Mouse (Mus musculus): ENCODE measurements around the gene Fam243. TPM values are rescaled to one million over a fixed set of nuclear protein-coding genes. Genes with fewer than 3 reads are reported as not detected.
A peak's percentile ranks its signal among the peaks of the same experiment; 100 is the strongest.

Fam243 gene
- polyA plus RNA-seq, 1 experiment from 2014 or later = not detected

DNA sequence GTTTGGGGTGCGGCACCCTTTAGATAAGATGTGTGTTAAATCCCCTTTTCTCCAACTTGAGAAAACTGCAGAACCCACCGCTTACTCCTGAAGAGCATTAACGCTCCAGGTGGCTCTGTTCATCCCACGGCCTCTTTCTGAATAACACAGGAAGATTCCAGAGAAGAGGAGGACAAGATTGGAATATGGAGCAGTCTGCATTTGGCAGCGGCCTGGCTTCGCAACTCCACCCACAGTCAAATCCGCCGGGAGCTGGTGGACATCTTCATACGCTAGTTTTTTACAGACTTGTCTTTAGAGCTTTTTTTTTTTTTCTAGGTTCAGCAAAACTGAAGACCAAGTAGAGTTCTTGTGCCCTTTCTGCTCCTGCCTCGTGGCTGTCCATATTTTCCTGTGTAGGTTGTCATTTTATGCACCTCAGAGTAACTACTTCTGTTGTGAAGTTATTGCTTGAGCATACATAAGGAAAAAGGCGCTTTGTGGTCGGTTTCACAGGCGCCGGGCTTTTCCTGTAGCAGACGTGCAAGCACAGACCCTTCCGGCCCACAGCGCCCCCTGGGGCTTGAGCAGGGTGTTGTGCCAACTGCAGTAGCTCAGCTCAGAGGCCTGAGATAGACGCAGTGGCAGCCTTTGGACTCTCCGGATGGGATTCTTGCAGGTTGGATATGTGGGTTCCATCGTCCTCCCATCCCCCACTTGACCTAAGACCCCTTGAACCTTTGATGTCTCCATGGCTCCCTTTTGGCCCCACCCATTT is 1.7 kb downstream of the Fam243 start:
- Histone ChIP-seq H3K36me3 (replicated peaks) (no peaks in the 10 kb centered on the region), H3K4me1 (replicated peaks) (no peaks in the 10 kb centered on the region), H3K27me3 (no peaks in the 10 kb centered on the region), H3K9ac (no peak overlapping the region), H3K9me3 (replicated peaks) (no peaks in the 10 kb centered on the region), H3K4me2 (no peak overlapping the region), H3K27ac (replicated peaks) (no peak overlapping the region), H3K4me3 (replicated peaks) (no peak overlapping the region)
- WGBS (ENCODE audit: insufficient replicate concordance) = 40% methylated on average over 20 of the region's 20 CpGs
- no peak for ATAC-seq (ENCODE audit: insufficient read depth)

DNA sequence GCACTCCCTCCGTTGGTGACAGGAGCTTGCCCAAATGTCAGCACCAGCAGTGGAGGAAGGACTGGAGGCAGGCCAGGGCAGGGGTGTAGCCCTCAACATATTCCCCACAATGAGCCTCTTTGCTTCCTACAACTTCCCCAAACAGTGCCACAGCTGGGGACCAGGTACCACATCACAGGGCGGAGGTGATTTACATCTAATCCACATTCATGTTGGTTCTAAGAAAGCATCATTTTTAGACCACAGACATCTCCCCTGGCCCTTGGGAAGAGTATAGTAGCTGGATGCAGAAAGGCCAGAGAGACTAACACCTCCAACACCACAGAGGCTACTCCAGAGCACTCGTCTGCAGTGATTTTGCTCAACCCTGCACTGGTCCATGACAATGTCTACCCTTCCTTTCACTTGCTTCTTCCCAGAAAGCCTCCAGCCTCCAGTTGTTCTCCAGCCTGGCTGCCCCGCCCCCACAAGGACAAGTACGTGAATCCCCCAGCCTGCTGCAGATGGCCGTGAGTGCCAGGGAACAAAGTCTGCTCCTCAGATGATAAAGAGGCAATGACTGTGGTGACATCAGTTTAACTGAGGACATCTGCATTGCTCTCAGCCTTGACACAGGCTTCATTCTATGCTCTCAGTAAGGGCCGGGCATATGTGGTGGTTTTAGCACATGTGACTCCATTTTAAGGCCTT is 5.0 kb downstream of the Fam243 start:
- no peaks in the 10 kb centered on the region for H3K4me1 ChIP-seq (replicated peaks)
- no peak overlapping the region for H3K9ac ChIP-seq
- no peak overlapping the region for H3K4me3 ChIP-seq (replicated peaks)
- ATAC-seq (ENCODE audit: insufficient read depth) = no peak
- H3K36me3 ChIP-seq (replicated peaks) = no peaks in the 10 kb centered on the region
- 61% methylated on average over 7 of the region's 7 CpGs for WGBS (ENCODE audit: insufficient replicate concordance)
- no peaks in the 10 kb centered on the region for H3K27me3 ChIP-seq
- H3K4me2 ChIP-seq = no peak overlapping the region
- no peaks in the 10 kb centered on the region for H3K9me3 ChIP-seq (replicated peaks)
- no peak overlapping the region for H3K27ac ChIP-seq (replicated peaks)

DNA sequence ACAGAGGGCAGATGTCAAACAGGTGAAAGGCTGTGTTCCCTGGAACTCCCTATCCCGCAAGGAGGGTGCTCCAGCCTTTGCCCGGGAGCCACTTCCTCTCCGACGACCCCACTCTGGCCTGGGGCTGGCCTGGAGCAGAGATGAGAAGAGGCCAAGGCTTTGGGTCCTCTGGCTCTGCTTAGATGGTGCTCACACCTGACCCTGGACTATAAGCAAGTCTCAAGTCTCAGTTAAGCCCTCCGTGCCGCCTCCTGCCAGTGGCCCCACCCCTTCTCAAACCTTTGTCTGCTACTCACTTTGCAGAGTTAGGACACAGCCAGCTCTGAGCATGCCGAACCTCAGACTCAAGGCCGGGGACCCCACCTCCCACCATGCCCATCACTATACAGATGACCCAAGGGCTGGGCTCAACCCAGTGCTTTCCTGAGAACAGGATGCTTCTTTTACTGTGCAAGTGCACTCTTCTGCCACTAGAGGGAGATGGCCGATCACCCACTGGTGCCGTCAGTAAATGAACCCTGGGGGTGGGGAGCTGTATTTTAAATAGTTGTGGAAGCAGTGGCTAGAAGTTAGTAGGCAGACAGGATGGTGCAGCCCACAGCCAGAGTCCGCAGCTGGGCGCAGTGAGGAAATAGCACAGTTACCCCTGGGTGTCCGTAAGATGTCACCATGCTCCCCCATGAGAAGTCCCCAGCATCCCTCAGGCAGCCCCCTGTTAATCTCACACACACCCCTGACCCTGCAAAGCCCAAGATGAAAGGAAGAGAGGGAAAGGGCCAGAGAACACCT is 7.1 kb downstream of the Fam243 start:
- Histone ChIP-seq H3K27ac (replicated peaks) (no peak overlapping the region), H3K4me2 (no peak overlapping the region), H3K36me3 (replicated peaks) (no peaks in the 10 kb centered on the region; the same call in 1 of the 2 replicates), H3K27me3 (no peaks in the 10 kb centered on the region), H3K4me1 (replicated peaks) (no peaks in the 10 kb centered on the region), H3K9me3 (replicated peaks) (no peaks in the 10 kb centered on the region), H3K9ac (no peak overlapping the region), H3K4me3 (replicated peaks) (no peak overlapping the region)
- peak; percentile 25; the same call in 1 of the 2 replicates for ATAC-seq (ENCODE audit: insufficient read depth)
- 42% methylated on average over 13 of the region's 13 CpGs for WGBS (ENCODE audit: insufficient replicate concordance)

DNA sequence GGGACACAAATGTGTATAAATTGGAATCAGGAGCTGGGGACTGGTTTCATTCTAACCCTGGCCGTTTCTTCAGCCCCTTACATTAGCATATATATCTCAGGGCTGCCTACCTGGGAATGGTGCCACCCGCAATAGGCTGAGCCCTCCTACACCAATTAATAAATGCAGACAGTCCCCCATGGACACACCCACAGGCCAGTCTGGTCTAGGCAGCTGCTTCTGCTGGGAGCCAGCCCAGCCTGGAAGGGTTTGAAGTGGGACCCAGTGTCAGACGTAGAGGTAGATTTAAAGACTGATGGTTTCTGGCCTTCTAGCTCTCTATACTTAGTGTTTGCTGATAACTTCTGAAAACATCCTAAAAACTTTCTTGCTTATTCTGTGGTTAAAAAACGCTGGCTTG is 12.1 kb downstream of the Fam243 start:
- no peaks in the 10 kb centered on the region for H3K9me3 ChIP-seq (replicated peaks)
- peaks cover 20% of the 10 kb centered on the region for H3K36me3 ChIP-seq (replicated peaks)
- no peak for ATAC-seq (ENCODE audit: insufficient read depth)
- WGBS (ENCODE audit: insufficient replicate concordance) = 69% methylated on average over 4 of the region's 4 CpGs
- no peaks in the 10 kb centered on the region for H3K4me1 ChIP-seq (replicated peaks)
- H3K27me3 ChIP-seq = no peaks in the 10 kb centered on the region
- no peak overlapping the region for H3K9ac ChIP-seq
- no peak overlapping the region for H3K4me3 ChIP-seq (replicated peaks)
- H3K4me2 ChIP-seq = no peak overlapping the region
- no peak overlapping the region for H3K27ac ChIP-seq (replicated peaks)

DNA sequence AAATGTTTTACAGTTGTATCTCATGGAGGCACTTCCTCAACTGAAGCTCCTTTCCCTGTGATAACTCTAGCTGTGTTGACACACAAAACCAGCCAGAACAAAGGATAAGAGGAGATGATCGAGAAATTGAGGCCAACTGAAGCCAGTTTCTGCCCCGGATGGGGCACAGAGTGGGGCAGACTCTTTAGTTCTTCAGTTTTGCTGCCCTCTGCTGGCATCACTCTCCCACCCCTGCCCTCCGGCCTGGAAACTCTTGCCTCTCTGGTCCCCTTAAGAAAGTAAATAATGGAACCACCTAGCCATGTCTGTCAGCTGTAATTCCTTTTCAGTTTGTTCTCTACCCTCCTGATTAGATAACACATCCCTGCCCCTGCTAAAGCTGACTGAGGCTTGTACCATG is 13.3 kb downstream of the Fam243 start:
- Histone ChIP-seq H3K27me3 (no peaks in the 10 kb centered on the region), H3K9ac (no peak overlapping the region), H3K27ac (replicated peaks) (no peak overlapping the region), H3K4me3 (replicated peaks) (no peak overlapping the region), H3K36me3 (replicated peaks) (peaks cover 20% of the 10 kb centered on the region), H3K9me3 (replicated peaks) (no peaks in the 10 kb centered on the region), H3K4me2 (no peak overlapping the region), H3K4me1 (replicated peaks) (peaks cover 8% of the 10 kb centered on the region)
- 51% methylated on average over 3 of the region's 3 CpGs for WGBS (ENCODE audit: insufficient replicate concordance)
- ATAC-seq (ENCODE audit: insufficient read depth) = no peak

DNA sequence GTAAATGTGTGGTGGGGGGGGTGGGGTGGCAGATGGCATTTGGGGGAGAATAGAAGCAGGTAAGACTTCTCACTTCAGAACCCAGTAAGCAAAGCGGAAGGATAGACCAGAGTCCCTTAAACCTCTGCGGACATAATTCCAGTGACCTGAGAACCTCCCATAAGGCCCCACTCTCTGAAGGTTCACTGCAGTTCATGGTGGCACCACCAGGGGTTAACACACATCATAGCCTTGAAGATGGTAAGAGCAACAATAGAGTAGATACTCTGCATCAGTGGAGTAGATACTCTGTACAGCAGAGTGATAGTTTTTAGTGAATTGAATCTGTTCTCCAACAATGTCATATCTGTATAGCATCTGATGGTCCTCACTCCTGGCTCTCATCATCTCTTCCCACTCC is 15.7 kb downstream of the Fam243 start:
- H3K27me3 ChIP-seq = no peaks in the 10 kb centered on the region
- H3K9ac ChIP-seq = no peak overlapping the region
- H3K4me2 ChIP-seq = no peak overlapping the region
- H3K4me3 ChIP-seq (replicated peaks) = no peak overlapping the region
- no peak for ATAC-seq (ENCODE audit: insufficient read depth)
- WGBS (ENCODE audit: insufficient replicate concordance) = 86% methylated on average over 2 of the region's 2 CpGs
- H3K9me3 ChIP-seq (replicated peaks) = no peaks in the 10 kb centered on the region
- H3K27ac ChIP-seq (replicated peaks) = no peak overlapping the region
- H3K4me1 ChIP-seq (replicated peaks) = peaks cover 27% of the 10 kb centered on the region
- peaks cover 20% of the 10 kb centered on the region for H3K36me3 ChIP-seq (replicated peaks)

DNA sequence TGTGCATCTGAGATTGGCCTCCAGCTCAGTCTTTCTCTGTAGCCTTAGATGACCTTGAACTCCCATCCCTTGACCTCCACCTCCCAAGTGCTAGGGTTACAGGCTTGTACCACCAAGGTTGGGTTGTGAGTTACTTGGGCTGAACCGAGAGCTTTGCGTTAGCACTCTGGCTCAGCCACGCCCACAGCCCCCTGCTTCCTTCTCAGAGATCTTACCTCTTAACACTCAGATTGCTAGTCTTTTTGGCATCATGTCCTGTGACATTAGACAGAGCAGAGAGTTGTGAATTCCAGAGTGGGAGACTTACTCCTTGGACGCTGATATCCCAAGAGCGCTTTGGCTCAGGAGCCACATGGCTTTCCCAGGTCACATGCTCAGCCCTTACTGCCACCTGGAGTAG is 18.7 kb downstream of the Fam243 start:
- H3K4me2 ChIP-seq = peak overlapping the region; percentile 88
- no peaks in the 10 kb centered on the region for H3K9me3 ChIP-seq (replicated peaks)
- peaks cover 31% of the 10 kb centered on the region for H3K4me1 ChIP-seq (replicated peaks)
- H3K9ac ChIP-seq = 0 out of 2 replicates have a peak overlapping the region, but pooled peaks have one; percentile 66
- H3K27me3 ChIP-seq = no peaks in the 10 kb centered on the region
- H3K27ac ChIP-seq (replicated peaks) = no peak overlapping the region
- no peak for ATAC-seq (ENCODE audit: insufficient read depth)
- peaks cover 20% of the 10 kb centered on the region for H3K36me3 ChIP-seq (replicated peaks)
- no peak overlapping the region for H3K4me3 ChIP-seq (replicated peaks)
- WGBS (ENCODE audit: insufficient replicate concordance) = 60% methylated on average over 5 of the region's 5 CpGs

DNA sequence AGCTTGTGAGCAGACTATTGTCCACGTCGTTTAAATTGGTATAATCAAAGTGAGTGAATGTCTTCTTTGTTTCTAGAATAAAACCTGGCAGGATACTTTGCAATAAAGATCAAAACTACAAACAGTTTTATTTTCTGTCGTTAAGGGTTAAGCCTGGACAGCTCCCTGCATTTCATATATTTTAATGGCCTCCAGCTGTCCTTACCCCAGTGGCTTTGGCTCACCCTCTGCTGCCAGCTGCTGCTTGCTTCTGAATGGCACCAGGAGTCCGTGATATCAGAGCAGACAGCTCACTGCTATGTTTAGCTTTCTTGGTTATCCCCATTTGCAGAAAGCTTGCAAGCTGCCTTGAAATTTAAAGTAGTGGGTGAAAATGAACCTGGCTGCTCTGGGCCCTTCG is 19.3 kb downstream of the Fam243 start:
- Histone ChIP-seq H3K27ac (replicated peaks) (peak overlapping the region; percentile 48), H3K27me3 (no peaks in the 10 kb centered on the region), H3K9ac (peak overlapping the region; percentile 66), H3K36me3 (replicated peaks) (peaks cover 16% of the 10 kb centered on the region), H3K4me2 (peak overlapping the region; percentile 88), H3K4me3 (replicated peaks) (peak overlapping the region; percentile 67), H3K9me3 (replicated peaks) (no peaks in the 10 kb centered on the region), H3K4me1 (replicated peaks) (peaks cover 31% of the 10 kb centered on the region)
- no peak for ATAC-seq (ENCODE audit: insufficient read depth)
- 36% methylated on average over 5 of the region's 5 CpGs for WGBS (ENCODE audit: insufficient replicate concordance)

DNA sequence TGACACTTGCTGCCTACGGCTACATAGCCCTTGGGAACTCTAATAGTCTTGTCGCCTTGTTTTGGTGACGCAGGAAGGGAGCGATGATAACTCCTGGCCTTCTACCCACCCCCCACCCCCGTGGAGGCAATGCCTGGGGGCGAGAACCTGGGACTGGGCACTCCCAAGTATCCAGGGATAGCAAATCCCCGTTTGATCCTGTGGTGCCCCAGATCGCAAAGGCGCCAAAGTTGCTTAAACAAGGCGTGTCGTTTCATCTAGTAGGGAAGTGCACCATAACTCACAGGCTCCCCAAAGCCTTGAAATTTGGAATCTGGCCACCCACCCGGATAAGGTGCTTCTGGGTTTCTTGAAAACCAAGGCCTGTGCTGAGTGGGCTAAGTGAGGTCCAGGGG is 19.8 kb downstream of the Fam243 start:
- Histone ChIP-seq H3K27me3 (peaks cover 2% of the 10 kb centered on the region), H3K9ac (peak overlapping the region; percentile 66), H3K36me3 (replicated peaks) (peaks cover 11% of the 10 kb centered on the region; the same call in 1 of the 2 replicates), H3K4me2 (peak overlapping the region; percentile 88), H3K9me3 (replicated peaks) (no peaks in the 10 kb centered on the region), H3K27ac (replicated peaks) (peak overlapping the region; percentile 48), H3K4me3 (replicated peaks) (peak overlapping the region; percentile 67), H3K4me1 (replicated peaks) (peaks cover 31% of the 10 kb centered on the region)
- ATAC-seq (ENCODE audit: insufficient read depth) = peak; percentile 51
- WGBS (ENCODE audit: insufficient replicate concordance) = 1% methylated on average over 12 of the region's 12 CpGs

DNA sequence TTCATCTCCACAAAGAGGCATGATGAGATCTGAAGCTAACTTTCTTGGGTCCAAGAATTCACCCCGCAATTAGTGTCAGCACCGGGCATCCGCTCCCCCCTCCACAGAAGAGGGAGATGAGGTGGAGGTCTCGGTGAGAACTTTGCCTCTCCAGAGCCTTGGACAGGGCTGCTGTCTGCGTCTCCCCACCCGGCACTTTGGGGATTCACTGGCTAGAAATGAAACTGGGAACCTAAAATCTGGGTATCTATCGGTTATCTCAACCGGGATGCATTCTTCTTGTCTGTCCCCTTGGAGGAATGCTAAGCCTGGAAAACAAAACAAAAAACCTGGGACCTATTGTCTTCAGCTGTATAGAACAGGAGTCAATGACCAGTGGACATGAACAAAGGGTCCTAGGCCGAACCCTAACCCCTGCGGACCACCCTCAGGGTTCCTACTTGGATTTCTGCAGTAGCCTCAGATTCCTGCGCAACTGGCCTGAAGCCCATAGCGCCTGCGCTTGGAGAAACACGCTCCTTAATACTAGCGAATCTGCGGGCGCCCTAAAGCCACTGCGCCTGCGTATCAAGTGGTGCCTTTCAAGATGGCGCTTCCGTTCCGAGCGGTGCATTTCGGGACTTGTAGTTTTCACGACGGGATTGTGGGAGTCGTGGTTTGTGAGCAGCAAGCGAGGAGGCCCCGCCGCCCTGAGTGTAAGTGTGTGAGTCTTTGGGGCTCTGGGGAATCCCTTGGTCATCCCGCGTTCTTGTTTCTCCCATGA is 20.4 kb downstream of the Fam243 start, which contains the start of gene Smim11:
Smim11 (plus strand) TSS at position 638 of the 763 bp plus-strand sequence.
- 10% methylated on average over 32 of the region's 32 CpGs for WGBS (ENCODE audit: insufficient replicate concordance)
- H3K4me3 ChIP-seq (replicated peaks) = peak within 1 kb of the TSS; percentile 67
- peak within 1 kb of the TSS; percentile 88 for H3K4me2 ChIP-seq
- H3K27me3 ChIP-seq = peaks cover 4% of the 10 kb centered on the region
- H3K36me3 ChIP-seq (replicated peaks) = peaks cover 5% of the 10 kb centered on the region; the same call in 1 of the 2 replicates
- peak within 1 kb of the TSS; percentile 48 for H3K27ac ChIP-seq (replicated peaks)
- ATAC-seq (ENCODE audit: insufficient read depth) = peak; percentile 88
- peaks cover 31% of the 10 kb centered on the region for H3K4me1 ChIP-seq (replicated peaks)
- H3K9ac ChIP-seq = peak within 1 kb of the TSS; percentile 66
- H3K9me3 ChIP-seq (replicated peaks) = no peaks in the 10 kb centered on the region
